Mouse (Mus musculus) hindbrain, postnatal 0 days (tissue): ENCODE measurements at regions not wholly inside any gene's neighbourhood (a gene's known extent, or its start where the extent isn't known, plus 50 kb on each side); places are given as distances from the start of the nearest gene placed in this dataset.

ENCODE experiments used
- ATAC-seq: fragments of 200-750 bp; cut with Nextera tagmentation; 2 replicates; pipeline ENCODE4 v1.8.0; 2017; ENCODE audit warnings: mild to moderate bottlenecking, moderate TSS enrichment, moderate library complexity
- DNase-seq: peaks from one replicate; pipeline ENCODE4 v3.0.0-alpha.2; 2015; ENCODE audit warnings: low spot score
- H3K27ac ChIP-seq: fragments of 300-500 bp; sonication (generic); 2 replicates; pipeline ENCODE4 v1.5.1; 2014; ENCODE audit warnings: mild to moderate bottlenecking
- H3K27me3 ChIP-seq: fragments of 300-500 bp; sonication (generic); 2 replicates; pipeline ENCODE4 v1.6.1; 2014; ENCODE audit warnings: low read length, mixed read lengths; ENCODE audit not compliant: insufficient read depth
- H3K36me3 ChIP-seq: fragments of 300-500 bp; sonication (generic); 2 replicates; pipeline ENCODE4 v1.6.1; 2014; ENCODE audit warnings: low read length, mixed read lengths; ENCODE audit not compliant: insufficient read depth
- H3K4me1 ChIP-seq: fragments of 300-500 bp; sonication (generic); 2 replicates; pipeline ENCODE4 v1.6.1; 2014; ENCODE audit warnings: antibody characterized with exemption, low read length, mixed read lengths; ENCODE audit not compliant: insufficient read depth
- H3K4me2 ChIP-seq: fragments of 300-500 bp; sonication (generic); 2 replicates; pipeline ENCODE4 v1.6.1; 2014; ENCODE audit warnings: low read depth, mild to moderate bottlenecking, low read length, moderate library complexity, mixed read lengths
- H3K4me3 ChIP-seq: fragments of 300-500 bp; sonication (generic); 2 replicates; pipeline ENCODE4 v1.5.1; 2014; ENCODE audit warnings: low read length
- H3K9ac ChIP-seq: fragments of 300-500 bp; sonication (generic); replicated peaks from 2 replicates; pipeline ENCODE4 v1.6.1; 2014; ENCODE audit warnings: mild to moderate bottlenecking, low read length, moderate library complexity, mixed read lengths
- H3K9me3 ChIP-seq: fragments of 300-500 bp; sonication (generic); 2 replicates; pipeline ENCODE4 v1.6.1; 2016; ENCODE audit warnings: low read length, mixed read lengths
- CTCF ChIP-seq: IDR thresholded peaks from 2 replicates; pipeline ENCODE4 v1.5.1; 2016; ENCODE audit warnings: antibody characterized with exemption, control low read depth, low read depth
- WGBS: fragments of 180-500 bp; shearing (Covaris S2); extraction: QIAGEN DNeasy Blood & Tissue Kit; methylation state at CpG from one replicate; pipeline ENCODE4 v1.1.7; 2014; 5-methylcytosine and 5-hydroxymethylcytosine counted together

DNA sequence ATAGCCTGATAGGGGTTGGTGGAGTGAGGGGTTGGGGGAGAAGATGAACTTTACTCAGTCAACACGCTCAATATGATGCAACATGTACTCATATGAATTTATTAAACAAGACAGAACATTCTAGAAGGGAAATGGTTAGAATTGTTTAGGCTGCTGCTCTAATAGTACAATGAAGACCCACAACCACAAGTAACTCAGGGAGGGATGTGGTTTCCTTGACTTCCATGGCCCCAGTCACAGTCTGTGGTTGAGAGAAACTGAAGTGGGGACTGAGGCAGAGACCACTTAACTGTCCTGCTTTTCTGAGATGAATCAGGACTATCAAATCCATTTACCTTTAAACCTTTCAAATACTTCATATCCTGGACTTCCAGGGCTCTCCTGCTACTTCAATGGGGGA, 120.5 kb upstream of the Rbm19 start:
- H3K27ac ChIP-seq = no peak overlapping the region
- TF ChIP-seq CTCF = no peak
- H3K9ac ChIP-seq = no peak overlapping the region
- H3K4me3 ChIP-seq = no peak overlapping the region
- ATAC-seq = no peak
- H3K36me3 ChIP-seq = no peaks in the 10 kb centered on the region
- DNase-seq = no peak
- 93% methylated on average over 1 of the region's 1 CpGs for WGBS
- H3K9me3 ChIP-seq = no peaks in the 10 kb centered on the region
- no peaks in the 10 kb centered on the region for H3K27me3 ChIP-seq
- H3K4me1 ChIP-seq = no peaks in the 10 kb centered on the region
- no peak overlapping the region for H3K4me2 ChIP-seq

DNA sequence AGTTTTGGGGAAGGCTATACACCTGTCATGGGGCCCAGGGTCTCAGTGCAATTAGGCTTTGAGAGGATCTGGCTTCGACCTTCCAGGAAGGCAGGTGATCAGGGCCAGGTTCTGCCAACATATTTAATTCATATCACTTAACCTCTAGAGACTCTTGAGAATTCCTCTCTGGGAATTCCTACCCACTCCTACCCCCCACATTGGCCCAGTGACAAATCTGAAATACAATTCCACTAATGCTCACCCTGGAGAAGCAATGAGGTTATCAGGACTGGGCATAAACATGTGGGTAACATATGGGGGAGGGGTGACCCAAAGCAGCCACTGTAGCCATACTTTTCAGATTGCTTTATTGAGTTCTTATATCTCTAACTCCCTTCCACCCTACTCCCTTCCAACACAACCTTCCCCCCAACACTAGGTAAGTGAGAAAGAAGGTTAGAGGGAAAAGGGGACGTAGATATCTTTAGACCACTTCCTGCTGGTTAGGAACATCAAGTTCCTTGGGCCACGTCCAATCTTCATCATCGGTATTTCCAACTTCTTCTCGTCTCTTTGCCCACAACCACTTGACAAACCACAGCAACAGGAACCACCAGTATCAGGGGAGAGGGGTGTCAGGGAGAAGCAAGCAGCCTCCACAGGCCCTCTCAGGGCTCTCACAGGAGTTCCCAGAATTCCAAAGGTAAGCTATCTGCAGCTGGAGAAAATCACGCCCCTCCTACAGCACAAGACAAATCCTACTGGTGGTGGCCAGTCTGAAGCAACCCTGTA, 110.4 kb upstream of the Rbm19 start:
- H3K9me3 ChIP-seq = no peaks in the 10 kb centered on the region
- no peak for TF ChIP-seq CTCF
- no peak overlapping the region for H3K4me3 ChIP-seq
- no peak overlapping the region for H3K9ac ChIP-seq
- H3K36me3 ChIP-seq = no peaks in the 10 kb centered on the region
- DNase-seq (no peak), ATAC-seq (no peak)
- no peak overlapping the region for H3K4me2 ChIP-seq
- no peaks in the 10 kb centered on the region for H3K4me1 ChIP-seq
- H3K27ac ChIP-seq = no peak overlapping the region
- 85% methylated on average over 6 of the region's 6 CpGs for WGBS
- no peaks in the 10 kb centered on the region for H3K27me3 ChIP-seq

DNA sequence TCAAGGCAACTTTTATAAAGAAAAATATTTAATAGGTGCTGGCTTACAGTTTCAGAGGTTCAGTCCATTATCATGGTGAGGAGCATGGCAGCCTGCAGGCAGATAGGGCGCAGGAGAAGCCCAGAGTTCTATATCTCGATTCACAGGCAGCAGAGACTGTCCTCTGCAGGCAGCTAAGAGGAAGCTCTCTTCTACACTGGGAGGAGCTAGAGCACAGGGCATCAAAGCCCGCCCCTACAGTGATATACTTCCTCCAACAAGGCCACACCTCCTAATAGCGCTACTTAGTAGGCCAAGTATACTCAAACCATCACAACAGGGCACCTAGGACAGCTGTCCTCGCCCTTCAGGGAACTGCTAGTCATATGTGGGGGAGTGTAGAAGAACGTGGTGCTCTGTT, 108.5 kb upstream of the Rbm19 start:
- no peak for TF ChIP-seq CTCF
- ATAC-seq (no peak), DNase-seq (no peak)
- H3K36me3 ChIP-seq = no peaks in the 10 kb centered on the region
- 61% methylated on average over 6 of the region's 6 CpGs for WGBS
- H3K4me2 ChIP-seq = no peak overlapping the region
- H3K4me1 ChIP-seq = no peaks in the 10 kb centered on the region
- H3K9me3 ChIP-seq = no peaks in the 10 kb centered on the region
- no peaks in the 10 kb centered on the region for H3K27me3 ChIP-seq
- H3K9ac ChIP-seq = no peak overlapping the region
- H3K4me3 ChIP-seq = no peak overlapping the region
- no peak overlapping the region for H3K27ac ChIP-seq

DNA sequence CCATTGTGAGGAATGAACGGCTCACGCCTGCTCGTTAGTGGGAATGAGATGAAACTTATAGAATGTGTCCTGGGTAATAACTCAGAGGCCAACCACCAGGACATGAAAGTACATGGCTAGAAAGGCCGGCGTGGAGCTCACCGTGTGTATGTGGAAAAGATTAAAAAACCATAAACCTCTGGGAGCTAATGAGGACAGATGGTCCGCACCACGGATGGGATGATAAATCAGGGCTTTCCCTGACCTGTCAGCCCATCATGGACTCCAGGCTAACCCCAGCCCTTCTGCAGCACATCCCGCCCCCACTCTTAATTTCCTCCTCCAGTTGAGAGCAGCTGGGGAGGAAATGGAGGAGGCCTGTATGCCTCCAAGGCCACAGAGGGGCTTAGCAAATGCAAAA, 108.0 kb upstream of the Rbm19 start:
- DNase-seq (no peak), ATAC-seq (no peak)
- no peak overlapping the region for H3K27ac ChIP-seq
- no peaks in the 10 kb centered on the region for H3K9me3 ChIP-seq
- 78% methylated on average over 9 of the region's 9 CpGs for WGBS
- no peak overlapping the region for H3K4me3 ChIP-seq
- no peaks in the 10 kb centered on the region for H3K36me3 ChIP-seq
- H3K27me3 ChIP-seq = no peaks in the 10 kb centered on the region
- no peak for TF ChIP-seq CTCF
- H3K4me1 ChIP-seq = no peaks in the 10 kb centered on the region
- no peak overlapping the region for H3K9ac ChIP-seq
- no peak overlapping the region for H3K4me2 ChIP-seq

DNA sequence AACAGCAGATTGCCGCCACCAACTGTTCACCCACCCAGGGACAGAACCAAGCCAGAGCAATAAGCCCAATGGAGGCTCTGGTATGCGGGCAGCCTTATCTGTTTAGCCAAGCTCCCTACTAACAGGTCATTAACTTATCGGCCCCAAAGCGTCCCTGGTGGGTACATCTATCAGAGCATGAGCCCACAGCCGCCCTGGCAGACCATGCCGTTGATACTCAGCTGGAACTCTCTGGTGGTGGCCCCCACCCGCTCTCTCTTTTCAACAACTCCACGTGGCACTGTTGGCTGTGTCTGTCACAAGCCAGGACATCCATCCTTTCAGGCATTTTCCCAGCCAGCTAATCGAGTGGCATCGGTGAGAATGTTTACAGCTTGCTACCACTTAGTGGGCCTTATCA, 100.8 kb upstream of the Rbm19 start:
- no peak overlapping the region for H3K4me3 ChIP-seq
- ATAC-seq (no peak), DNase-seq (no peak)
- no peaks in the 10 kb centered on the region for H3K27me3 ChIP-seq
- TF ChIP-seq CTCF = no peak
- 79% methylated on average over 10 of the region's 10 CpGs for WGBS
- H3K27ac ChIP-seq = no peak overlapping the region
- H3K4me2 ChIP-seq = no peak overlapping the region
- no peaks in the 10 kb centered on the region for H3K36me3 ChIP-seq
- no peaks in the 10 kb centered on the region for H3K9me3 ChIP-seq
- no peak overlapping the region for H3K9ac ChIP-seq
- no peaks in the 10 kb centered on the region for H3K4me1 ChIP-seq

DNA sequence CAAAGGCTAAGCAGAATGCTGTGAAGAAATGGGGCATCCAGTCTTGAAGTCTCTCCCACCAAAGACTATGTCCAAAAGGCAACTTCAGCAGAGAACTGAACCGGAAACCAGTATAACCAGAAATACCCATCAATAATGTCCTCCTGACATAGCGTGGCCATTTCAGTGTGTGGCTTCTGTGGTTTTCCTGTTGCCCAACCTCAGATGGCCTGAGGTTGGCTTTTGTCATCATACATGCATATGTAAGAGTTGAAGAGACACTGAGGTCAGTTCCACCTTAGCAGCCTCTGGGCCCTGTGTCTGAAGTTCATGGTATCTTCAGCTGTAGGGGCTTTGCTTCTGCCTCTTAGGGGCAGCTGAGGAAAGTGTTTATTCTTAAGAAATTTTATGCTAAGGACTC, 98.1 kb upstream of the Rbm19 start:
- TF ChIP-seq CTCF = no peak
- 93% methylated on average over 2 of the region's 2 CpGs for WGBS
- H3K4me2 ChIP-seq = no peak overlapping the region
- no peaks in the 10 kb centered on the region for H3K36me3 ChIP-seq
- H3K9me3 ChIP-seq = no peaks in the 10 kb centered on the region
- no peak overlapping the region for H3K27ac ChIP-seq
- no peaks in the 10 kb centered on the region for H3K27me3 ChIP-seq
- no peaks in the 10 kb centered on the region for H3K4me1 ChIP-seq
- ATAC-seq = no peak
- H3K4me3 ChIP-seq = no peak overlapping the region
- DNase-seq = no peak
- no peak overlapping the region for H3K9ac ChIP-seq

DNA sequence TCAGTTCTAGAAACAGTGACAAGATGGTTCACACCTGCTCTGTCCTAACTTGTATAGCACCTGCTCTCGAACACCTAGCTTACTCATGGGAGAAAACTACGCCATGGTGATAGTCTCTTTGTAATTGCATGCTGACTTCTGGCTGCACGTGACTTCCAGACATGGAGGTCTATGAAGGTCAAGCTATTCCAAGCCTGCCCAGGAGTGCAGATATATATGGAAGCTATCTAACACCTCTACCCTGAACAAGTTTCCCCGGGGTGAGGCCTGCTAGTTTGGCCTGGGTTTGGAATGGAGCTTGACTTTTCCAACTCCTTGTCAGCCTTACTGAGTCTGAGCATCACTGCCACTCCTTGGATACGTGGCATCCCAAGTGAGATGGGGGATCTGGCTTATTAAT, 95.5 kb upstream of the Rbm19 start:
- H3K4me1 ChIP-seq = peaks cover 7% of the 10 kb centered on the region; the same call in 1 of the 2 replicates
- TF ChIP-seq CTCF = no peak
- H3K9ac ChIP-seq = no peak overlapping the region
- H3K9me3 ChIP-seq = no peaks in the 10 kb centered on the region
- DNase-seq (no peak), ATAC-seq (no peak)
- no peaks in the 10 kb centered on the region for H3K36me3 ChIP-seq
- WGBS = 86% methylated on average over 5 of the region's 5 CpGs
- H3K27ac ChIP-seq = no peak overlapping the region
- H3K4me2 ChIP-seq = no peak overlapping the region
- no peaks in the 10 kb centered on the region for H3K27me3 ChIP-seq
- no peak overlapping the region for H3K4me3 ChIP-seq
